Mouse (Mus musculus): ENCODE data around the gene F2rl1.

- no peak for TF ChIP-seq TCF12 (IDR thresholded peaks at IDR 0.05; ENCODE audit: low read depth, low read length)
- TF ChIP-seq POLR2A (IDR thresholded peaks at IDR 0.05; ENCODE audit: control insufficient read depth in 1 of 2, insufficient read depth in 1 of 2, low read depth in 1 of 2, low read length in 2 of 2, poor library complexity in 1 of 2), result no peak
- no peak for TF ChIP-seq USF1 (IDR thresholded peaks at IDR 0.05; ENCODE audit: low read depth, low read length)
- TF ChIP-seq CTCF (IDR thresholded peaks at IDR 0.05 in 2 of 3, conservative IDR thresholded peaks at IDR 0.05 in 1 of 3; ENCODE audit: control insufficient read depth in 1 of 3, insufficient read depth in 1 of 3, low read depth in 2 of 3, low read length in 3 of 3, poor library complexity in 1 of 3, severe bottlenecking in 1 of 3), result no peak
- no peak for TF ChIP-seq ZKSCAN1 (IDR thresholded peaks at IDR 0.05; ENCODE audit: low read depth, low read length)
- no peak for TF ChIP-seq KAT2A (conservative IDR thresholded peaks at IDR 0.05; ENCODE audit: low read depth, low read length)
- TF ChIP-seq MAX (IDR thresholded peaks at IDR 0.05; ENCODE audit: low read length), result no peak
- no peak for TF ChIP-seq UBTF (IDR thresholded peaks at IDR 0.05; ENCODE audit: borderline replicate concordance, insufficient read depth, low read depth, low read length)
Observed at GRCm38 (mm10) chr13:95531273-95532045, 6.4 kb upstream of the F2rl1 start.

Measured in MEL (cell line).